Mouse (Mus musculus) brown adipose tissue, adult 24 weeks (tissue): ENCODE measurements around the gene Mcam. TPM values are rescaled to one million over a fixed set of nuclear protein-coding genes. Genes with fewer than 3 reads are reported as not detected.
A peak's percentile ranks its signal among the peaks of the same experiment; 100 is the strongest.

Source experiments
- H3K27ac ChIP-seq: fragments of 200-500 bp; replicated peaks from 2 replicates; pipeline ENCODE4 v1.5.1; 2012; ENCODE audit warnings: low read depth, mild to moderate bottlenecking, low read length
- H3K4me1 ChIP-seq: fragments of 200-500 bp; 2 replicates; pipeline ENCODE4 v1.6.1; 2012; ENCODE audit warnings: low read length, mixed read lengths; ENCODE audit not compliant: control insufficient read depth, insufficient read depth, insufficient read length
- H3K4me3 ChIP-seq: fragments of 200-500 bp; 2 replicates; pipeline ENCODE4 v1.5.1; 2012; ENCODE audit warnings: low read depth, mild to moderate bottlenecking, low read length, moderate library complexity; ENCODE audit not compliant: insufficient read depth
- polyA plus RNA-seq: library from polyadenylated mRNA; stranded (reverse); fragments of >200 nt; gene quantifications from 2 replicates; pipeline ENCODE4 v1.2.4, GENCODE M21; 2012; ENCODE audit not compliant: missing spikeins, insufficient read depth, insufficient read length

Mcam gene
- polyA plus RNA-seq, 1 experiment, result 28.1 TPM

- Histone ChIP-seq H3K4me1 (peaks cover 5% of the 10 kb centered on the region; the same call in 1 of the 2 replicates), H3K27ac (peak overlapping the region; percentile 1; the same call in 1 of the 2 replicates), H3K4me3 (no peak overlapping the region)
Observed at GRCm38 (mm10) chr9:44191166-44191565, 56.9 kb downstream of the Mcam start.

GRCm38 (mm10) chr9:44192312-44192711 lies 58.0 kb downstream of the Mcam start:
- H3K4me1 ChIP-seq, result peaks cover 5% of the 10 kb centered on the region; the same call in 1 of the 2 replicates
- H3K27ac ChIP-seq, result no peak overlapping the region
- H3K4me3 ChIP-seq, result no peak overlapping the region

Other genes with a start within 250 kb of the Mcam start
- 13.4 and 13.9 TPM in 2 replicates for gene Thy1, start 91.1 kb upstream of the Mcam start, polyA plus RNA-seq
- gene Usp2, start 67.4 kb upstream of the Mcam start, polyA plus RNA-seq, result 7.2 and 11.1 TPM in 2 replicates
- not detected in 2 replicates for gene Mfrp, start 32.7 kb upstream of the Mcam start, polyA plus RNA-seq
- 3.6 and 3.7 TPM in 2 replicates for gene C1qtnf5, start 27.2 kb upstream of the Mcam start, polyA plus RNA-seq
- not detected in 2 replicates for gene Gm49380, start 21.0 kb upstream of the Mcam start, polyA plus RNA-seq
- 8.7 and 10.4 TPM in 2 replicates for gene Rnf26, start 21.0 kb upstream of the Mcam start, polyA plus RNA-seq
- gene Cbl, start 99.6 kb downstream of the Mcam start, polyA plus RNA-seq, result 10.8 and 11.6 TPM in 2 replicates
- gene Ccdc153, start 106.2 kb downstream of the Mcam start, polyA plus RNA-seq, result not detected in 2 replicates
- not detected in 2 replicates for gene Pdzd3, start 117.0 kb downstream of the Mcam start, polyA plus RNA-seq
- 8.7 and 8.8 TPM in 2 replicates for gene Nlrx1, start 134.1 kb downstream of the Mcam start, polyA plus RNA-seq
- 0.36 TPM in 1 of 2 replicates, not detected in the other for gene Abcg4, start 154.1 kb downstream of the Mcam start, polyA plus RNA-seq
- 4.7 and 5.1 TPM in 2 replicates for gene Hinfp, start 171.2 kb downstream of the Mcam start, polyA plus RNA-seq
- gene C2cd2l, start 185.8 kb downstream of the Mcam start, polyA plus RNA-seq, result 9.7 and 11.8 TPM in 2 replicates
- gene Dpagt1, start 191.6 kb downstream of the Mcam start, polyA plus RNA-seq, result 14.6 and 17.9 TPM in 2 replicates
- 2.9 and 4.8 TPM in 2 replicates for gene H2afx, start 200.2 kb downstream of the Mcam start, polyA plus RNA-seq
- 58.0 and 61.8 TPM in 2 replicates for gene Hmbs, start 209.8 kb downstream of the Mcam start, polyA plus RNA-seq
- gene Vps11, start 227.2 kb downstream of the Mcam start, polyA plus RNA-seq, result 19.2 and 25.3 TPM in 2 replicates
- gene Hyou1, start 245.0 kb downstream of the Mcam start, polyA plus RNA-seq, result 30.8 and 42.2 TPM in 2 replicates